Mouse (Mus musculus) heart, postnatal 4 days (tissue): ENCODE data around the gene Agtpbp1. TPM values are rescaled to one million over a fixed set of nuclear protein-coding genes. Genes with fewer than 3 reads are reported as not detected.
"Not testable (repeated sequence)": the region's sequence is repeated elsewhere in the genome, so short reads cannot be mapped to it uniquely, and the experiment has no call there.

ENCODE experiments used
- DNase-seq: peaks from one replicate; pipeline ENCODE4 v3.0.0; 2021
- total RNA-seq, 2 experiments: library from RNA; stranded (reverse); gene quantifications; 2 replicates each; pipeline ENCODE4 v1.2.3; 2021

Gene Agtpbp1
- 10 to 100 TPM; 38.2 to 38.7 TPM for total RNA-seq

DNA sequence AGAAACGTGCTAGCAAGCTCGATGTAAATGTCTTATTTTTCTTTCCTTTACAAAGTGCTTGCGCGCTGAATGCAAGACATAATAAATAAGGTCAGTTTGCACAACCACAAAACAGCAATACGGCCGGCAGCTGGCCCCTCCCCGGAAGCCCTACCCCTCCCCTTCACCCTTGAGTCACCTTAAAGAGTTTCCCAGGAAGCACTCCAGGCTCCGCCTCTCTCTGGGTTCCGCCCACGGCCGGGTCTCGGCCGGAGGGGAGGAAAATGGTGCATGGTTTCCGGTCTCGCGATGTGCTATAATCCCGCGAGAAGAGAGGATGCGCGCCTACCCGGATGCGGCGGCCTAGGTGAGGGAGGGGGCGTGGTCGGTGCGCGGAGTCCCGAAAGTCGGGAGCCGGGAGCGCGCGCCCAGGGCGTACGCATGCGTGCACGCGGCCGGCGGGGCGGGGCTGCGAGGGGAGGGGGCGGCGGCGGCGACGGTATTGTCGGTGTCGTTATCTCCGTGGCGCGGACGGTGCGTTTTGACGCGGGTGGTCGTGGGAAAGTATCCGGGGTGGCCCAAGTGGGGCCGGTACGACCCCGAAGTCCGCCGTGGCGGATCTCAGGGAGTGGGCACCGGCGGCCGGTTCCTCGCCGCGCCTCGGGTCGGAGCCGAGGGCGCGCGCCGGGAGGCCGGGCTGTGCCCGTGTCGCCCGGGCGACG lies at the start of gene Agtpbp1, which contains the start of gene Naa35:
Gene Agtpbp1 (minus strand): TSS at position 281 of the 701 bp plus-strand sequence.
Gene Naa35 (plus strand): TSS at position 313 of the 701 bp plus-strand sequence.
- peak; percentile 100 for DNase-seq

- no peak for DNase-seq
Observed at GRCm38 (mm10) chr13:59634637-59635036, 49.6 kb upstream of the Agtpbp1 start.

DNA sequence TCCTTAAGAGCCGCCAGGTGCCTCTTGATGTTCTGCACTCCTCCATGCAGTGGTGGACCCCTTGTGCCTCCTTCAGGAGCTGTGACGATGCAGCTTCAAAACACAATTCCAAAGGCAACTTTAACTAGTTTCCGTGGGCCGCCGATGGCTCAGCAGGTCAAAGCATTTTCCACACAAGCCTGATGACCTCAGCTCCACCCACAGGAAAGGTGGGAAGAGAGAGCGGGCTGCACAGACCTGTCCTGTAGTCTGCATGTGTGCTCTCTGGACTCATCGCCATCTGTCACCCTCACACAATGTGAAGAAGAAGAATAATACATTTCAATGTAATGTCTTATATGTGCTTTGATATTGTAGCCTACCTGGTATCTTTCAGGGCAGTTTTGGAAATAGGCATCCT lies 41.7 kb upstream of the Agtpbp1 start:
- DNase-seq, result no peak

- DNase-seq, result peak; percentile 56
Observed at GRCm38 (mm10) chr13:59624903-59625302, 39.9 kb upstream of the Agtpbp1 start.

DNA sequence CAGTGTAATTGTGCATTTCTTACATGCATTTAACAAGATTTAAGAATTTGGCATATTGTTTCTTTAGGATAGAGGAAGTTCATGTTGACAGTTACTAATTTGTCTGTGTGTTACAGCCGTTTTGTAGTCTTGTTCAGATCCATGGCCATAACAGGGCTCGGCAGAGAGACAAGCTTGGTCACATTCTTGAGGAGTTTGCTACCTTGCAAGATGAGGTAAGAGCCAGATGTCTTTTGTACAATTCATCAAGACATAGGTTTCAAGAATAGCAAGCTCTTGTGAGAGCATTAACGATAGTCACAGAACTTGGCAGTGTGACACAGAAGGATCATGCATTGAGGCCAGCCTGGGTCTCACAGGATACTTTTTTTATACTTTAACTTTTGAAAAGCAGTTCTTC lies 39.4 kb upstream of the Agtpbp1 start:
- DNase-seq, result no peak

- no peak for DNase-seq
Observed at GRCm38 (mm10) chr13:59621643-59622489, 36.8 kb upstream of the Agtpbp1 start.

- DNase-seq, result no peak
Observed at GRCm38 (mm10) chr13:59618463-59618862, 33.4 kb upstream of the Agtpbp1 start.

- DNase-seq, result no peak
Observed at GRCm38 (mm10) chr13:59615554-59615953, 30.5 kb upstream of the Agtpbp1 start.

DNA sequence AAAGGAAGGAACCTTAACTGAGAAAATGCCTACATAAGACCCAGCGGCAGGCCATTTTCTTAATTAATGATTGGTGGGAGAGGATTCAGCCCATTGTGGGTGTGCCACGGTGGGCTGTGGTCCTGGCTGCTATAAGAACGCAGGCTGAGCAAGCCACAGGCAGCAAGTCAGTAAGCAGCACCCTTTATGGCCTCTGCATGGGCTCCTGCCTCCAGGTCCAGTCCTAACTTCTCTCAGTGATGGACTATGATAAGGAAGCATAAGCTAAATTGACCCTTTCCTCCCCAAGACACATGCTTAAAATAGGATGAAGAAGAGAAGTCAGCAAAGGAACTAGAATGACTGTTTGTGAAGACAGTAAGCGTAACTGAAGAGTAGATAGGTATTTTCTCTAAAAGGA lies 30.1 kb upstream of the Agtpbp1 start:
- no peak for DNase-seq

DNA sequence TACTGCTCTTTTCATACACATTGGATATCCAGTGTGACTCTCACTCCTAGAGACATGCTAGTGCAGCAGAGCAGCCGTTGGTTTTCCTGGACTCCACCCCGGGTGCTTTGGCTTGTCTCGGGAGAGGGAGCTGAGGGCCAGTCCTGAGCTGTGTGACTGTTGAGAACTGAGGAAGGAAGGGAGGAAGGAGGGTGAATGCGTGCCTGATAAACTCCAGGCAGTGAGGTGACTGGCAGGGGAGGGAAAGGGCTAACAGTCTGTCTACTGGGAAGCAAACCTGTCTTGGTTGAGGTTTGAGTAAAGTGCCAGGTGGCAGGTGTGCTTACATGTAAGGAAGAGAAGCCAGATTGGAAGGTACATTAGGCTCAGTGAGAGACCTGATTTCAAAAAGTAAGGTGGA lies 28.8 kb upstream of the Agtpbp1 start:
- DNase-seq, result no peak

- no peak for DNase-seq
Observed at GRCm38 (mm10) chr13:59610437-59610836, 25.4 kb upstream of the Agtpbp1 start.

GRCm38 (mm10) chr13:59609885-59610284 lies 24.9 kb upstream of the Agtpbp1 start:
- DNase-seq, result no peak

DNA sequence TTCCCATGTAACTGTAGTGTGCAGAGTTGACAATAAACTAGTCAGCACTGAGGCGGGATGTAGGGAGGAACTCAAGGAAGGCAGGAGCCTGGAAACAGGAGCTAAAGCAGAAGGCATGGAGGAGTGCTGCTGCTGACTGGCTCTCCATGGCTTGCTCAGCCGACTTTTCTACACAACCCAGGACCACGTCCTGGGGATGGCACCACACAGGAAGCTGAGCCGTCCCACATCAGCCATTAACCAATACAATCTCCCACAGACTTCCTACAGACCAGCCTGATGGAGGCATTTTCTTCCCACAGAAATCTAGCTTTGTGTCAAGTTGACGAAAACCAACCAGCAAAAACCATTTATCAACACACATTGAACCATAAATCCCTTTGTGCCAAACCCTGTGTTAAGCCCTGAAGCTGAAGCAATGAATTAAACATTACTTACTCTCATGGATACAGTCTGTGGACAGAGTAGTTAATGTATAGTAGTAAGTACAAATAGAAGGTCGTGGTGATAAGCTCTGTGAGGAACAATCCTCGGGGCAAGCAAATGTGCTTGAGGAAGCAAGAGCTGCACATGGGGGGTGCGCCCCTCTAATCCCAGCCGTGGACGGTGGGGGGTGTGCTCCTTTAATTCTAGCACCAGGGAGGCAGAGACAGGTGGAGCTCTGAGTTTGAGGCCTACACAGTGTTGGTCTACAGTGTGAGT lies 20.3 kb upstream of the Agtpbp1 start:
- no peak for DNase-seq

- no peak for DNase-seq
Observed at GRCm38 (mm10) chr13:59604511-59604910, 19.5 kb upstream of the Agtpbp1 start.

- no peak for DNase-seq
Observed at GRCm38 (mm10) chr13:59603096-59603495, 18.1 kb upstream of the Agtpbp1 start.

DNA sequence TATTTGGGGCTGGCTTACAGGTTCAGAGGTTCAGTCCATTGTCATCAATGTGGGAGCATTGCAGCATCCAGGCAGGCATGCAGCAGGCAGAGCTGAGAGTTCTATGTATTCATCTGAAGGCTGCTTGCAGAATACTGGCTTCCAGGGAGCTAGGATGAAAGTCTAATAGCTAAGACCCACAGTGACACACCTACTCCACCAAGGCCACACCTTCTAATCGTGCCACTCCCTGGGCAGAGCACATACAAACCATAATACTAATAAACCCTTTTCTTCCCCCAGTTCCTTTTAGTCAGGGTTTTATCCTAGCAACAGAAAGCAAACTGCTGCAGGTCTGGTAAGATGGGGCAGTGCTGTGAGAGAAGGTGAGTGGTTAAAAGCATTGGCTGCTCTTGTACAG lies 7.6 kb upstream of the Agtpbp1 start:
- no peak for DNase-seq

DNA sequence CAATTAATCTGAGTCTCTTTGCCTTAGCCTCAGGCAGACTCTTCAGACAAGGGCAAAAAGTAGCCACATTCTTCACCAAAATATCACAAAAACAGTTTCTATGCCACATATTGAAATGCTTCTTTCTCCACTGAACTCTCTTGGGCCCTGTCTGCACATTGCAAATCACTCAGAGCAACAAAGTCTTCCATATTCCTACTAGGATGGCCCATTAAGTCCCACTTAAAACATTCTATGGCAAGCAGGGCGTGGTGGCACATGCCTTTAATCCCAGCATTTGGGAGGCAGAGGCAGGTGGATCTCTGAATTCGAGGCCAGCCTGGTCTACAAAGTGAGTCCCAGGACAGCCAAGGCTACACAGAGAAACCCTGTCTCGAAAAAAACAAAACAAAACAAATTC lies 7.0 kb upstream of the Agtpbp1 start:
- DNase-seq, result not testable (repeated sequence)

DNA sequence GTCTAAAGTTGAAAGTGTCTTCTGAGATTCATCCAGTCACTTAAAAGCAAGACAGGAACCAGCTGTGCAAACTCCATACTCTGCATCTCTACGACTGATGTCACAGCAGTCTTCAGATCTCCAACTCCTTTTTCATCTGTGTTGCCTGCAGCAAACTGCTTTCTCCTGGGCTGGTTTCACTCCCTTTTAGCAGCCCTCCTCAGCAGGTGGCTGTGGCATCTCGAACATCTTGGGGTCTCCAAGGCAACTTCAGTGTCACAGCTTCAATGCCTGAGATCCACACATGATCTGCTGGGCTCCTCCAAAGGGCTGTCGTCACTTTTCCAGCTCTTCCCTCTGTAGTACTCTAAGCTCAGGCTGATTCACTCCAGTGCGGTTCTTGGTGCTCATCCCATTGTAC lies 5.7 kb upstream of the Agtpbp1 start:
- DNase-seq, result no peak

DNA sequence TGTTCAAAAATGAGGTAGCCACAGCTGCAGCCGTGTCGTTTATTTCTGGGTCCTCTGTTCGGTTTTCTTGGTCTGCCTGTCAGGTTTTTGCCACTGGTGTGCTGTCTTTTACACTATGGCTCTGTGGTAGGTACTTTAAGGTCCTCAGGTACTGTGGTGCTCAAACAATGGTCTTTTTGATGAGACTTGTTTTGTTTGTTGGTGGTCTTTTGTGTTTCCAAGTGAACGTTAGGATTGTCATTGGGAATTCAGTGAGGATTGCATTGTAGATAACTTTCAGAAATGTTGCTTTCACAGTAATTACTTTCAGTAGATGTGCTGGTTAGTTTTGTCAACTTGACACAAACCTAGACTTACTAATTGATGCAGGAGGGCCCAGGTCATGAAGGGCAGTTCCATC lies 4.6 kb upstream of the Agtpbp1 start:
- DNase-seq, result no peak

GRCm38 (mm10) chr13:59587201-59587600 lies 2.2 kb upstream of the Agtpbp1 start:
- DNase-seq, result no peak

GRCm38 (mm10) chr13:59585648-59586005 lies 600 bp upstream of the Agtpbp1 start:
- DNase-seq, result no peak

DNA sequence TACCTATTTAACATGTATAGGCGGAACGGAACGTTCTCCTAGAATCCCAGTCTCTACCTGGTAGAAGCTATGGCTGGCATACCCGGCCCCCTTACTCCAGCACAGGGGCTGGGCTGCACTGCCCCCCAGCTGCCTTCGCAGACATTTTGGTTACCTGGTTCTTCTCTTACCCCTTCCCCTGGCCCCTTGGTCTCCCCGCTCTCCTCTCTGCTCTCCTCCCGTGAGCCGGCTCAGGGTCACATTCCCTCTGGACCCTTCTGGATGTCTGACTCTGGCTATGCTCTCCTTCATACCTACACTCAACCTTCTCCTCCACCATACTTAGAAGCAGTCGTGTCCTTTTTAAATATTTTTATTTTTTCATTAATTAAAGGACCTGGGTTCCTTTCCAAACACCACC lies 546 bp downstream of the Agtpbp1 start:
- DNase-seq, result peak; percentile 52

DNA sequence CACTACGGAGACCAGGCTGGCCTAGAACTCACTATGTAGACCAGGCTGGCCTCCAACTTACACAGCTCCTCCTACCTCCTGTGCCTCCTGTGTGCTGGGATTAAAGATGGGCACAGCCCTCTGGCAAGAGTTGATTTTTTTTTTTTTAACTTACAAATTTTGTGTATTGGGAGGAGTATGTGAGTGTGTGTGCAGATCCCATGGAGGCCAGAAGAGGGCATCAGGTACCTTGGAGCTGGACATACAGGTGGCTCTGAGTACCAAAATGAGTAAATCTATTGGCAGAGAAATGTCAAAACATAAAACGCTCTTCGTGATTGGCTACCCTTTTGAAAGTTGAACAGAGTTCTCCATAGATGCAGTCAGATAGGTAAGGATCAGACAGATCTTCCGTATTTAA lies 4.1 kb downstream of the Agtpbp1 start:
- no peak for DNase-seq
